Mouse (Mus musculus) intestine, embryonic 14.5 days (tissue): Measurements from ENCODE around the gene Pax4. TPM values are rescaled to one million over a fixed set of nuclear protein-coding genes. Genes with fewer than 3 reads are reported as not detected.

ENCODE experiments used
- ATAC-seq: fragments of 200-750 bp; cut with Nextera tagmentation; replicated peaks from 2 replicates; pipeline ENCODE4 v1.8.0; 2017; ENCODE audit warnings: low read depth, moderate number of reproducible peaks, moderate TSS enrichment, moderate library complexity; ENCODE audit not compliant: low FRiP score, low TSS enrichment
- DNase-seq: peaks from one replicate; pipeline ENCODE4 v3.0.0-alpha.2; 2018; ENCODE audit warnings: low spot score
- H3K27ac ChIP-seq: fragments of 300-500 bp; sonication (generic); 2 replicates; pipeline ENCODE4 v1.5.1; 2014; ENCODE audit warnings: low read depth, mild to moderate bottlenecking, control low read depth
- H3K27me3 ChIP-seq: fragments of 300-500 bp; sonication (generic); replicated peaks from 2 replicates; pipeline ENCODE4 v1.6.1; 2014; ENCODE audit warnings: low read length, control low read depth; ENCODE audit not compliant: control insufficient read depth, insufficient read depth
- H3K36me3 ChIP-seq: fragments of 300-500 bp; sonication (generic); 2 replicates; pipeline ENCODE4 v1.6.1; 2014; ENCODE audit warnings: low read length, control low read depth; ENCODE audit not compliant: control insufficient read depth, insufficient read depth
- H3K4me1 ChIP-seq: fragments of 300-500 bp; sonication (generic); replicated peaks from 2 replicates; pipeline ENCODE4 v1.6.1; 2014; ENCODE audit warnings: low read length, control low read depth, mixed read lengths; ENCODE audit not compliant: control insufficient read depth, insufficient read depth
- H3K4me2 ChIP-seq: fragments of 300-500 bp; sonication (generic); 2 replicates; pipeline ENCODE4 v1.6.1; 2014; ENCODE audit warnings: low read length
- H3K4me3 ChIP-seq: fragments of 300-500 bp; sonication (generic); 2 replicates; pipeline ENCODE4 v1.5.1; 2014; ENCODE audit warnings: low read depth, low read length, control low read depth, mixed read lengths
- H3K9ac ChIP-seq: fragments of 300-500 bp; sonication (generic); 2 replicates; pipeline ENCODE4 v1.6.1; 2014; ENCODE audit warnings: mild to moderate bottlenecking, low read length
- H3K9me3 ChIP-seq: fragments of 300-500 bp; sonication (generic); 2 replicates; pipeline ENCODE4 v1.6.1; 2016; ENCODE audit warnings: low read length, control low read depth; ENCODE audit not compliant: control insufficient read depth
- WGBS: fragments of 180-500 bp; shearing (Covaris S2); extraction: QIAGEN DNeasy Blood & Tissue Kit; methylation state at CpG from one replicate; pipeline ENCODE4 v1.1.7; 2014; 5-methylcytosine and 5-hydroxymethylcytosine counted together
- polyA plus RNA-seq: library from polyadenylated mRNA; unstranded; fragments of >200 nt; fragmentation: Nextera tagmentation; extraction: Ambion mirVana; gene quantifications from 2 replicates; pipeline ENCODE4 v1.2.1, GENCODE M21; 2014

The Pax4 gene
- polyA plus RNA-seq, 1 experiment from 2014 or later: 3.3 TPM

GRCm38 (mm10) chr6:28427096-28427839, 21.9 kb downstream of the Pax4 start, which contains the start of gene Fscn3:
Gene Fscn3, plus strand, starts transcription at chr6:28427789.
- no peak within 1 kb of the TSS for H3K4me3 ChIP-seq
- H3K4me2 ChIP-seq: no peak within 1 kb of the TSS
- ATAC-seq (no peak), DNase-seq (no peak)
- WGBS: 83% methylated on average over 3 of the region's 3 CpGs
- no peak within 1 kb of the TSS for H3K27ac ChIP-seq
- no peaks in the 10 kb centered on the region for H3K9me3 ChIP-seq
- H3K4me1 ChIP-seq: peaks cover 10% of the 10 kb centered on the region; the same call in 1 of the 2 replicates
- H3K27me3 ChIP-seq: no peaks in the 10 kb centered on the region
- H3K36me3 ChIP-seq: peaks cover 18% of the 10 kb centered on the region
- no peak within 1 kb of the TSS for H3K9ac ChIP-seq

DNA sequence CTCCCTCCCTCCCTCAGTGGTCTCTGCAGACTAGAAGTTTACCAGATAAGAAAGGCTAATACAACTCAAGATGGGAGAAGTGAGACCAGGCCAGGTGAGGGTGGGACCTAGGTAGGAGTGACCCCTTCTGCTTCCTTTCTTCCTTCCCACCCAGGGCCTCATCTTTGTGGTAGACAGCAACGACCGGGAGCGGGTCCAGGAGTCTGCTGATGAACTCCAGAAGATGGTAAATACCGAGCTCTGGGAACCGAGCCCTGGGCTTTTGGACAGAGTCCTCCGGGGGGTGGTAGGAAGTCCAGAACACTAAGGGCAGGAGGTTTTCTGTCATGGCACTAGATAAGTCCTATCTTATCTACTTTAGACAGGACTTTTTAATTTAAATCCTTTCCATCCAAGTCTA, 24.1 kb downstream of the Pax4 start:
- no peak for ATAC-seq
- Histone ChIP-seq H3K4me1 (peaks cover 24% of the 10 kb centered on the region), H3K9me3 (no peaks in the 10 kb centered on the region), H3K4me2 (peak overlapping the region; percentile 62; the same call in 1 of the 2 replicates), H3K4me3 (no peak overlapping the region), H3K27me3 (no peaks in the 10 kb centered on the region), H3K9ac (no peak overlapping the region), H3K27ac (no peak overlapping the region), H3K36me3 (peaks cover 18% of the 10 kb centered on the region)
- no peak for DNase-seq
- WGBS: 81% methylated on average over 6 of the region's 6 CpGs

GRCm38 (mm10) chr6:28423767-28424695, 25.1 kb downstream of the Pax4 start:
- H3K27ac ChIP-seq: peak overlapping the region; percentile 81
- no peaks in the 10 kb centered on the region for H3K9me3 ChIP-seq
- H3K4me3 ChIP-seq: peak overlapping the region; percentile 97
- H3K4me2 ChIP-seq: peak overlapping the region; percentile 62
- H3K9ac ChIP-seq: peak overlapping the region; percentile 93
- 8% methylated on average over 44 of the region's 46 CpGs for WGBS
- peaks cover 19% of the 10 kb centered on the region for H3K36me3 ChIP-seq
- H3K27me3 ChIP-seq: no peaks in the 10 kb centered on the region
- DNase-seq (peak; percentile 83), ATAC-seq (peak; percentile 45)
- peaks cover 30% of the 10 kb centered on the region for H3K4me1 ChIP-seq

GRCm38 (mm10) chr6:28423313-28423712, 25.8 kb downstream of the Pax4 start, which contains the start of gene Arf5:
Gene Arf5, plus strand, starts transcription at chr6:28423560.
- Histone ChIP-seq H3K4me1 (peaks cover 30% of the 10 kb centered on the region), H3K4me3 (peak within 1 kb of the TSS; percentile 97), H3K9ac (peak within 1 kb of the TSS; percentile 93), H3K36me3 (peaks cover 26% of the 10 kb centered on the region), H3K4me2 (peak within 1 kb of the TSS; percentile 62), H3K27ac (peak within 1 kb of the TSS; percentile 81), H3K27me3 (no peaks in the 10 kb centered on the region), H3K9me3 (no peaks in the 10 kb centered on the region)
- DNase-seq (peak; percentile 98), ATAC-seq (peak; percentile 63)
- WGBS: under 1% methylated on average over 27 of the region's 42 CpGs

- Histone ChIP-seq H3K36me3 (peaks cover 31% of the 10 kb centered on the region), H3K27me3 (no peaks in the 10 kb centered on the region), H3K4me2 (peak overlapping the region; percentile 62), H3K4me3 (peak overlapping the region; percentile 97; the same call in 1 of the 2 replicates), H3K9ac (no peak overlapping the region), H3K27ac (no peak overlapping the region), H3K4me1 (peaks cover 30% of the 10 kb centered on the region), H3K9me3 (no peaks in the 10 kb centered on the region)
- WGBS: 72% methylated on average over 15 of the region's 15 CpGs
- DNase-seq: no peak
- ATAC-seq: peak; percentile 1; the same call in 1 of the 2 replicates
These were observed 26.4 kb downstream of the Pax4 start for GRCm38 (mm10) chr6:28422651-28423290.

- under 1% methylated on average over 27 of the region's 27 CpGs for WGBS
- peak; percentile 90 for ATAC-seq
These were observed 27.6 kb downstream of the Pax4 start for GRCm38 (mm10) chr6:28421469-28422000.

GRCm38 (mm10) chr6:28420865-28421264, 28.3 kb downstream of the Pax4 start:
- WGBS: 20% methylated on average over 13 of the region's 13 CpGs
- Histone ChIP-seq H3K27ac (peak overlapping the region; percentile 60; the same call in 1 of the 2 replicates), H3K9me3 (no peaks in the 10 kb centered on the region), H3K36me3 (peaks cover 33% of the 10 kb centered on the region), H3K27me3 (no peaks in the 10 kb centered on the region), H3K4me2 (peak overlapping the region; percentile 73), H3K4me3 (peak overlapping the region; percentile 74), H3K4me1 (peaks cover 30% of the 10 kb centered on the region), H3K9ac (peak overlapping the region; percentile 68)
- ATAC-seq (no peak), DNase-seq (peak; percentile 54)

More at GRCm38 (mm10) chr6:28421469-28422000, 27.6 kb downstream of the Pax4 start:
- Histone ChIP-seq H3K27ac (peak overlapping the region; percentile 60), H3K27me3 (no peaks in the 10 kb centered on the region), H3K4me1 (peaks cover 30% of the 10 kb centered on the region), H3K9ac (peak overlapping the region; percentile 68), H3K4me3 (peak overlapping the region; percentile 74), H3K36me3 (peaks cover 38% of the 10 kb centered on the region), H3K4me2 (peak overlapping the region; percentile 73), H3K9me3 (no peaks in the 10 kb centered on the region)
- peak; percentile 99 for DNase-seq

GRCm38 (mm10) chr6:28420361-28420760, 28.8 kb downstream of the Pax4 start:
- 78% methylated on average over 17 of the region's 17 CpGs for WGBS
- no peak for DNase-seq
- ATAC-seq: no peak

More at GRCm38 (mm10) chr6:28420361-28420760, 28.8 kb downstream of the Pax4 start:
- Histone ChIP-seq H3K9me3 (no peaks in the 10 kb centered on the region), H3K4me3 (peak overlapping the region; percentile 74), H3K4me1 (peaks cover 30% of the 10 kb centered on the region), H3K36me3 (peaks cover 33% of the 10 kb centered on the region), H3K27ac (no peak overlapping the region), H3K9ac (no peak overlapping the region; the same call in 1 of the 2 replicates), H3K4me2 (peak overlapping the region; percentile 73), H3K27me3 (no peaks in the 10 kb centered on the region)
